Mouse (Mus musculus): ENCODE measurements around the gene Gm10577. TPM values are rescaled to one million over a fixed set of nuclear protein-coding genes. Genes with fewer than 3 reads are reported as not detected.

Gene Gm10577
- not detected in 2 replicates for polyA plus RNA-seq (2014; fragmentation: Nextera tagmentation; extraction: Ambion mirVana)

- H3K27ac ChIP-seq (ENCODE audit: low read depth, low read length) = no peak within 1 kb of the TSS
- no peak within 1 kb of the TSS for H3K4me2 ChIP-seq
- H3K36me3 ChIP-seq (ENCODE audit: control insufficient read depth, insufficient read depth, low read length) = no peaks in the 10 kb centered on the region
- no peak within 1 kb of the TSS for H3K4me3 ChIP-seq (ENCODE audit: low read depth, low read length)
- H3K4me1 ChIP-seq (ENCODE audit: control insufficient read depth, insufficient read depth, low read length) = no peaks in the 10 kb centered on the region
- no peaks in the 10 kb centered on the region for H3K27me3 ChIP-seq (ENCODE audit: control insufficient read depth, insufficient read depth, low read length)
- no peak for ATAC-seq (replicated peaks; ENCODE audit: insufficient number of reproducible peaks, low FRiP score, low TSS enrichment)
- 70% methylated on average over 4 of the region's 4 CpGs for WGBS (ENCODE audit: insufficient replicate concordance)
- H3K9ac ChIP-seq (ENCODE audit: low read depth, low read length) = no peak within 1 kb of the TSS
- H3K9me3 ChIP-seq (replicated peaks; ENCODE audit: control insufficient read depth, low read length) = peaks cover 4% of the 10 kb centered on the region; the same call in 1 of the 2 replicates
Measured at GRCm38 (mm10) chr4:101020596-101020995, at the start of gene Gm10577. Gm10577 (minus strand) TSS chr4:101020696.

- H3K4me2 ChIP-seq = peak overlapping the region; percentile 90
- H3K36me3 ChIP-seq (ENCODE audit: control insufficient read depth, insufficient read depth, low read length) = no peaks in the 10 kb centered on the region
- H3K27me3 ChIP-seq (ENCODE audit: control insufficient read depth, insufficient read depth, low read length) = peaks cover 5% of the 10 kb centered on the region; the same call in 1 of the 2 replicates
- peak overlapping the region; percentile 80 for H3K9ac ChIP-seq (ENCODE audit: low read depth, low read length)
- ATAC-seq (replicated peaks; ENCODE audit: insufficient number of reproducible peaks, low FRiP score, low TSS enrichment) = peak; percentile 57
- H3K4me3 ChIP-seq (ENCODE audit: low read depth, low read length) = peak overlapping the region; percentile 85
- no peaks in the 10 kb centered on the region for H3K9me3 ChIP-seq (replicated peaks; ENCODE audit: control insufficient read depth, low read length)
- no peaks in the 10 kb centered on the region for H3K4me1 ChIP-seq (ENCODE audit: control insufficient read depth, insufficient read depth, low read length)
- WGBS (ENCODE audit: insufficient replicate concordance) = 3% methylated on average over 55 of the region's 55 CpGs
- H3K27ac ChIP-seq (ENCODE audit: low read depth, low read length) = no peak overlapping the region
Measured at GRCm38 (mm10) chr4:101069154-101069971, 48.9 kb upstream of the Gm10577 start.

GRCm38 (mm10) chr4:101068786-101069153, 48.3 kb upstream of the Gm10577 start, which contains the start of gene Raver2:
Raver2 (plus strand) TSS chr4:101068983.
- 2% methylated on average over 45 of the region's 54 CpGs for WGBS (ENCODE audit: insufficient replicate concordance)
- peak within 1 kb of the TSS; percentile 90 for H3K4me2 ChIP-seq
- H3K9ac ChIP-seq (ENCODE audit: low read depth, low read length) = peak within 1 kb of the TSS; percentile 80
- no peaks in the 10 kb centered on the region for H3K9me3 ChIP-seq (replicated peaks; ENCODE audit: control insufficient read depth, low read length)
- peak within 1 kb of the TSS; percentile 85 for H3K4me3 ChIP-seq (ENCODE audit: low read depth, low read length)
- no peaks in the 10 kb centered on the region for H3K4me1 ChIP-seq (ENCODE audit: control insufficient read depth, insufficient read depth, low read length)
- peak; percentile 73 for ATAC-seq (replicated peaks; ENCODE audit: insufficient number of reproducible peaks, low FRiP score, low TSS enrichment)
- H3K36me3 ChIP-seq (ENCODE audit: control insufficient read depth, insufficient read depth, low read length) = no peaks in the 10 kb centered on the region
- no peak within 1 kb of the TSS for H3K27ac ChIP-seq (ENCODE audit: low read depth, low read length)
- H3K27me3 ChIP-seq (ENCODE audit: control insufficient read depth, insufficient read depth, low read length) = peaks cover 5% of the 10 kb centered on the region; the same call in 1 of the 2 replicates

GRCm38 (mm10) chr4:101066401-101066800, 45.9 kb upstream of the Gm10577 start:
- Histone ChIP-seq H3K27me3 (ENCODE audit: control insufficient read depth, insufficient read depth, low read length) (peaks cover 5% of the 10 kb centered on the region; the same call in 1 of the 2 replicates), H3K9ac (ENCODE audit: low read depth, low read length) (no peak overlapping the region), H3K9me3 (replicated peaks; ENCODE audit: control insufficient read depth, low read length) (no peaks in the 10 kb centered on the region), H3K36me3 (ENCODE audit: control insufficient read depth, insufficient read depth, low read length) (no peaks in the 10 kb centered on the region), H3K4me2 (no peak overlapping the region), H3K27ac (ENCODE audit: low read depth, low read length) (no peak overlapping the region), H3K4me1 (ENCODE audit: control insufficient read depth, insufficient read depth, low read length) (no peaks in the 10 kb centered on the region), H3K4me3 (ENCODE audit: low read depth, low read length) (no peak overlapping the region)
- no peak for ATAC-seq (replicated peaks; ENCODE audit: insufficient number of reproducible peaks, low FRiP score, low TSS enrichment)
- 73% methylated on average over 5 of the region's 5 CpGs for WGBS (ENCODE audit: insufficient replicate concordance)

GRCm38 (mm10) chr4:101062146-101062545, 41.6 kb upstream of the Gm10577 start:
- 61% methylated on average over 2 of the region's 2 CpGs for WGBS (ENCODE audit: insufficient replicate concordance)
- Histone ChIP-seq H3K9me3 (replicated peaks; ENCODE audit: control insufficient read depth, low read length) (no peaks in the 10 kb centered on the region), H3K4me3 (ENCODE audit: low read depth, low read length) (no peak overlapping the region), H3K4me2 (no peak overlapping the region), H3K4me1 (ENCODE audit: control insufficient read depth, insufficient read depth, low read length) (no peaks in the 10 kb centered on the region), H3K9ac (ENCODE audit: low read depth, low read length) (no peak overlapping the region), H3K27ac (ENCODE audit: low read depth, low read length) (no peak overlapping the region), H3K36me3 (ENCODE audit: control insufficient read depth, insufficient read depth, low read length) (no peaks in the 10 kb centered on the region), H3K27me3 (ENCODE audit: control insufficient read depth, insufficient read depth, low read length) (no peaks in the 10 kb centered on the region)
- no peak for ATAC-seq (replicated peaks; ENCODE audit: insufficient number of reproducible peaks, low FRiP score, low TSS enrichment)

- Histone ChIP-seq H3K4me1 (ENCODE audit: control insufficient read depth, insufficient read depth, low read length) (no peaks in the 10 kb centered on the region), H3K27me3 (ENCODE audit: control insufficient read depth, insufficient read depth, low read length) (no peaks in the 10 kb centered on the region), H3K4me3 (ENCODE audit: low read depth, low read length) (no peak overlapping the region), H3K27ac (ENCODE audit: low read depth, low read length) (no peak overlapping the region), H3K9me3 (replicated peaks; ENCODE audit: control insufficient read depth, low read length) (no peaks in the 10 kb centered on the region), H3K9ac (ENCODE audit: low read depth, low read length) (no peak overlapping the region), H3K36me3 (ENCODE audit: control insufficient read depth, insufficient read depth, low read length) (no peaks in the 10 kb centered on the region), H3K4me2 (no peak overlapping the region)
- no peak for ATAC-seq (replicated peaks; ENCODE audit: insufficient number of reproducible peaks, low FRiP score, low TSS enrichment)
- WGBS (ENCODE audit: insufficient replicate concordance) = 70% methylated on average over 4 of the region's 4 CpGs
Measured at GRCm38 (mm10) chr4:101046576-101046975, 26.1 kb upstream of the Gm10577 start.

- no peaks in the 10 kb centered on the region for H3K27me3 ChIP-seq (ENCODE audit: control insufficient read depth, insufficient read depth, low read length)
- H3K9ac ChIP-seq (ENCODE audit: low read depth, low read length) = no peak overlapping the region
- H3K4me1 ChIP-seq (ENCODE audit: control insufficient read depth, insufficient read depth, low read length) = no peaks in the 10 kb centered on the region
- no peaks in the 10 kb centered on the region for H3K36me3 ChIP-seq (ENCODE audit: control insufficient read depth, insufficient read depth, low read length)
- H3K9me3 ChIP-seq (replicated peaks; ENCODE audit: control insufficient read depth, low read length) = no peaks in the 10 kb centered on the region
- no peak overlapping the region for H3K4me3 ChIP-seq (ENCODE audit: low read depth, low read length)
- no peak overlapping the region for H3K4me2 ChIP-seq
- H3K27ac ChIP-seq (ENCODE audit: low read depth, low read length) = no peak overlapping the region
- no peak for ATAC-seq (replicated peaks; ENCODE audit: insufficient number of reproducible peaks, low FRiP score, low TSS enrichment)
Measured at GRCm38 (mm10) chr4:101044149-101044548, 23.7 kb upstream of the Gm10577 start.

GRCm38 (mm10) chr4:101043691-101044090, 23.2 kb upstream of the Gm10577 start:
- H3K27me3 ChIP-seq (ENCODE audit: control insufficient read depth, insufficient read depth, low read length) = no peaks in the 10 kb centered on the region
- no peaks in the 10 kb centered on the region for H3K9me3 ChIP-seq (replicated peaks; ENCODE audit: control insufficient read depth, low read length)
- H3K4me3 ChIP-seq (ENCODE audit: low read depth, low read length) = no peak overlapping the region
- H3K27ac ChIP-seq (ENCODE audit: low read depth, low read length) = no peak overlapping the region
- no peaks in the 10 kb centered on the region for H3K4me1 ChIP-seq (ENCODE audit: control insufficient read depth, insufficient read depth, low read length)
- H3K36me3 ChIP-seq (ENCODE audit: control insufficient read depth, insufficient read depth, low read length) = no peaks in the 10 kb centered on the region
- no peak overlapping the region for H3K4me2 ChIP-seq
- WGBS (ENCODE audit: insufficient replicate concordance) = 82% methylated on average over 2 of the region's 2 CpGs
- ATAC-seq (replicated peaks; ENCODE audit: insufficient number of reproducible peaks, low FRiP score, low TSS enrichment) = no peak
- H3K9ac ChIP-seq (ENCODE audit: low read depth, low read length) = no peak overlapping the region

- no peaks in the 10 kb centered on the region for H3K4me1 ChIP-seq (ENCODE audit: control insufficient read depth, insufficient read depth, low read length)
- WGBS (ENCODE audit: insufficient replicate concordance) = 71% methylated on average over 7 of the region's 7 CpGs
- no peaks in the 10 kb centered on the region for H3K9me3 ChIP-seq (replicated peaks; ENCODE audit: control insufficient read depth, low read length)
- no peak overlapping the region for H3K9ac ChIP-seq (ENCODE audit: low read depth, low read length)
- no peak overlapping the region for H3K27ac ChIP-seq (ENCODE audit: low read depth, low read length)
- H3K4me2 ChIP-seq = no peak overlapping the region
- H3K27me3 ChIP-seq (ENCODE audit: control insufficient read depth, insufficient read depth, low read length) = no peaks in the 10 kb centered on the region
- no peak for ATAC-seq (replicated peaks; ENCODE audit: insufficient number of reproducible peaks, low FRiP score, low TSS enrichment)
- no peaks in the 10 kb centered on the region for H3K36me3 ChIP-seq (ENCODE audit: control insufficient read depth, insufficient read depth, low read length)
- no peak overlapping the region for H3K4me3 ChIP-seq (ENCODE audit: low read depth, low read length)
Measured at GRCm38 (mm10) chr4:101037156-101037555, 16.7 kb upstream of the Gm10577 start.
